Mouse (Mus musculus) stomach, postnatal 0 days (tissue): ENCODE measurements around the gene Vps45. TPM values are rescaled to one million over a fixed set of nuclear protein-coding genes. Genes with fewer than 3 reads are reported as not detected.
A peak's percentile ranks its signal among the peaks of the same experiment; 100 is the strongest.

Experiments used
- ATAC-seq: fragments of 200-750 bp; cut with Nextera tagmentation; 2 replicates; pipeline ENCODE4 v1.8.0; 2017; ENCODE audit not compliant: low FRiP score, low TSS enrichment
- DNase-seq: peaks from one replicate; pipeline ENCODE4 v3.0.0-alpha.2; 2016; ENCODE audit warnings: low spot score
- H3K27ac ChIP-seq: fragments of 300-500 bp; sonication (generic); replicated peaks from 2 replicates; pipeline ENCODE4 v1.5.1; 2014; ENCODE audit warnings: mild to moderate bottlenecking, control low read depth
- H3K27me3 ChIP-seq: fragments of 300-500 bp; sonication (generic); 2 replicates; pipeline ENCODE4 v1.6.1; 2014; ENCODE audit warnings: low read length; ENCODE audit not compliant: control insufficient read depth, insufficient read depth
- H3K36me3 ChIP-seq: fragments of 300-500 bp; sonication (generic); 2 replicates; pipeline ENCODE4 v1.6.1; 2014; ENCODE audit warnings: low read length, mixed read lengths; ENCODE audit not compliant: control insufficient read depth, insufficient read depth
- H3K4me1 ChIP-seq: fragments of 300-500 bp; sonication (generic); replicated peaks from 2 replicates; pipeline ENCODE4 v1.6.1; 2014; ENCODE audit warnings: antibody characterized with exemption; ENCODE audit not compliant: control insufficient read depth, insufficient read depth
- H3K4me2 ChIP-seq: fragments of 300-500 bp; sonication (generic); replicated peaks from 2 replicates; pipeline ENCODE4 v1.6.1; 2014; ENCODE audit warnings: low read depth, mild to moderate bottlenecking, control low read depth, moderate library complexity
- H3K4me3 ChIP-seq: fragments of 300-500 bp; sonication (generic); 2 replicates; pipeline ENCODE4 v1.5.1; 2014; ENCODE audit warnings: low read depth, low read length, control low read depth
- H3K9ac ChIP-seq: fragments of 300-500 bp; sonication (generic); 2 replicates; pipeline ENCODE4 v1.6.1; 2014; ENCODE audit warnings: mild to moderate bottlenecking, low read length, control low read depth, mixed read lengths
- H3K9me3 ChIP-seq: fragments of 300-500 bp; sonication (generic); 2 replicates; pipeline ENCODE4 v1.6.1; 2016; ENCODE audit warnings: low read length; ENCODE audit not compliant: control insufficient read depth
- CTCF ChIP-seq: IDR thresholded peaks from 2 replicates; pipeline ENCODE4 v1.5.1; 2016; ENCODE audit warnings: antibody characterized with exemption, low read depth, mild to moderate bottlenecking, moderate library complexity
- EP300 ChIP-seq: optimal IDR thresholded peaks from 2 replicates; pipeline ENCODE3; 2016; ENCODE audit warnings: antibody characterized with exemption
- WGBS: fragments of 180-500 bp; shearing (Covaris S2); extraction: QIAGEN DNeasy Blood & Tissue Kit; methylation state at CpG from one replicate; pipeline ENCODE4 v1.1.7; 2014; 5-methylcytosine and 5-hydroxymethylcytosine counted together
- polyA plus RNA-seq: library from polyadenylated mRNA; unstranded; fragments of >200 nt; fragmentation: Nextera tagmentation; extraction: Ambion mirVana; gene quantifications from 2 replicates; pipeline ENCODE4 v1.2.1, GENCODE M21; 2015

Gene Vps45
- polyA plus RNA-seq, 1 experiment from 2014 or later: 28.0 TPM

DNA sequence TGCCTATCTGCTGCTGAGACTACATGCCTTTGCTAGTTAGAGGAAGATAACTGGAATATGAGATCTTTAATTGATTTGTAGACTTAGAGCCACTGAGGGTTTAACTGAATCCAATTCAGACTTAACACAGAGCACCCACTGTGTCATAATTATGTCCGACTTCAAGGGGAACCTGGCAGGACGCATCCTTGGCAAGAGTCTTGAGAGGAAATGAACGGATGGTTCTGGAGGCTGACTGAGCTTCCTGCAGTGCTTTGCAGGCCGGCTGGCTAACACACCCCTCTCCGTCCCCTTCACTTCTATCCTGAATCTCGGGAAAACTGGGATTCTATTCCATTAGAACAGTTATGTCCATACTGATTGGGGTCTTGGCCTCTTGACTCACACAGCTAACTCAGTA is 49.8 kb downstream of the Vps45 start:
- Histone ChIP-seq H3K4me1 (no peaks in the 10 kb centered on the region), H3K27ac (no peak overlapping the region), H3K36me3 (no peaks in the 10 kb centered on the region), H3K9me3 (no peaks in the 10 kb centered on the region), H3K27me3 (no peaks in the 10 kb centered on the region), H3K4me2 (no peak overlapping the region), H3K4me3 (no peak overlapping the region), H3K9ac (no peak overlapping the region)
- no peak for ATAC-seq
- no peak for DNase-seq
- TF ChIP-seq EP300 (no peak), CTCF (no peak)
- 77% methylated on average over 6 of the region's 6 CpGs for WGBS

GRCm38 (mm10) chr3:96001560-96001959 is 56.7 kb downstream of the Vps45 start:
- DNase-seq: no peak
- Histone ChIP-seq H3K27me3 (no peaks in the 10 kb centered on the region), H3K4me2 (no peak overlapping the region), H3K4me3 (no peak overlapping the region), H3K9ac (no peak overlapping the region), H3K36me3 (no peaks in the 10 kb centered on the region), H3K4me1 (peaks cover 4% of the 10 kb centered on the region; the same call in 1 of the 2 replicates), H3K9me3 (no peaks in the 10 kb centered on the region), H3K27ac (no peak overlapping the region)
- no peak for ATAC-seq
- no peak for TF ChIP-seq CTCF
- TF ChIP-seq EP300: no peak
- 85% methylated on average over 1 of the region's 1 CpGs for WGBS

DNA sequence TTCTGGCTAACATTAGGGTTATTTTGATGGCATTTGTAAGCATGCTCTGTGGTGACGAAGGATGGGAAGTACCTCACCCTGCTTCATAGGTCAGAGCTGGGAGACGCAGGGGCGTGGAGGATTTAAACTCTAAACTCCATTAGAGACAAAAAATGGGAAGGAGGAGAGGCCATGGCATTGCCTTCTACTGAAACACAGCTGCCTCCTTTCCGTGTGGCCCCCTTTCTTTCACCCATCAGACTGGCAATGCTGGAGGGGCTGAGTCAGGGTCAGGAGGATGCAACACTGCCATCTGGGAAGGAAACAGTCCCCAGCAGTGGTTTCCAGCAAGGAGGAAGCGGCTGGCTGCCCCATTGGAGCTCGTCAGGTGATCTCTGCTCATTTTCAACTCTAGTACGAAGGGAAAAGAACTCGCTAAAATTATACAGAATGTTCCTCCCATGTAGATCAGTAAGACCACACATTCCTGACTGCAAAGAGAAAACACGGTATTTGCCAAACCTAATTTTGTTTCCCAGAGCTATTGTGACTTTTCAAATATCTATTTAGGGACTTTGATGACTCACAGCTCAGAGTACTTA is 57.3 kb downstream of the Vps45 start:
- Histone ChIP-seq H3K36me3 (no peaks in the 10 kb centered on the region), H3K4me1 (peaks cover 4% of the 10 kb centered on the region; the same call in 1 of the 2 replicates), H3K27me3 (no peaks in the 10 kb centered on the region), H3K9me3 (no peaks in the 10 kb centered on the region), H3K27ac (0 out of 2 replicates have a peak overlapping the region, but pooled peaks have one; percentile 4), H3K9ac (no peak overlapping the region), H3K4me2 (no peak overlapping the region), H3K4me3 (no peak overlapping the region)
- WGBS: 52% methylated on average over 9 of the region's 9 CpGs
- TF ChIP-seq CTCF: 0 out of 2 replicates have a peak, but pooled peaks have one; percentile 9
- no peak for TF ChIP-seq EP300
- ATAC-seq (no peak), DNase-seq (no peak)

GRCm38 (mm10) chr3:96000080-96000632 is 58.1 kb downstream of the Vps45 start:
- WGBS: 73% methylated on average over 14 of the region's 14 CpGs
- H3K27me3 ChIP-seq: no peaks in the 10 kb centered on the region
- no peak for ATAC-seq
- no peaks in the 10 kb centered on the region for H3K9me3 ChIP-seq
- TF ChIP-seq CTCF (no peak), EP300 (no peak)
- no peak overlapping the region for H3K9ac ChIP-seq
- H3K4me3 ChIP-seq: no peak overlapping the region
- no peak overlapping the region for H3K4me2 ChIP-seq
- H3K36me3 ChIP-seq: no peaks in the 10 kb centered on the region
- peaks cover 4% of the 10 kb centered on the region; the same call in 1 of the 2 replicates for H3K4me1 ChIP-seq
- H3K27ac ChIP-seq: 0 out of 2 replicates have a peak overlapping the region, but pooled peaks have one; percentile 24
- DNase-seq: no peak

DNA sequence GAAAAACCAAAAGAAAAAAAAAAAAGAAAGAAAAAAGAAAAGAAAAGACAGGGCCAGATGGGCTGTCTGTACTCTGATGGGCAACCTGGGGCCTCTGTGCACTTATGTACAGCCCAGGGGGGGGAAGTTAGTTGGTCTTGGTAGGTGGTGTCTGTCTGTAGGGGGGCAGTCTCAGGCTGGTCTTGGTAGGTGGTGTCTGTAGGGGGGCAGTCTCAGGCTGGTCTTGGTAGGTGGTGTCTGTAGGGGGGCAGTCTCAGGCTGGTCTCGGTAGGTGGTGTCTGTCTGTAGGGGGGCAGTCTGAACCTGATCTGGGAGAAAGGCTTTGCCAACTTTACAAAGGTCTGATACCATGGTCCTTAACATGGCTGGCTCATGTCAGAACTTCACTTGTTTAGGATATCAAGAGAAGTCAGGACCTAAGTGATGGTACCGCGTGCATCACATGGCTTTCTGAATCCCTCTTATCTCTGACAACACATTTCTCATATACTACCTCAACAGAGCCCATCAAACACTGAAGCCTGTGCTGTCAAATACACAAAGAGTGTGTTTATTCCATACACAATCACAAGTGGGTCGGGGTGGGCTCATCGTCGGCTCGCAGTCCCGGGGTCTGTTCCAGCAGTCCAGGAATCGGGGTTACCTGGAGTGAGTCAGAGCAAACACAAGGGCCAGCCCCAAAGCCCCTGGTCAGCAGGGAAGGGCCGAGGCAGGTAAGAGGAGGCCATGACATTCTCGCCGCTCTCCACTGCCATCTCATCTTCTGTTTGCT is 58.8 kb downstream of the Vps45 start:
- Histone ChIP-seq H3K4me2 (no peak overlapping the region), H3K4me3 (no peak overlapping the region), H3K9me3 (no peaks in the 10 kb centered on the region), H3K27me3 (no peaks in the 10 kb centered on the region), H3K27ac (no peak overlapping the region), H3K9ac (no peak overlapping the region), H3K4me1 (peaks cover 4% of the 10 kb centered on the region; the same call in 1 of the 2 replicates), H3K36me3 (no peaks in the 10 kb centered on the region)
- TF ChIP-seq CTCF (no peak), EP300 (no peak)
- DNase-seq: no peak
- whole genome bisulfite sequencing: 70% methylated on average over 12 of the region's 12 CpGs
- no peak for ATAC-seq

DNA sequence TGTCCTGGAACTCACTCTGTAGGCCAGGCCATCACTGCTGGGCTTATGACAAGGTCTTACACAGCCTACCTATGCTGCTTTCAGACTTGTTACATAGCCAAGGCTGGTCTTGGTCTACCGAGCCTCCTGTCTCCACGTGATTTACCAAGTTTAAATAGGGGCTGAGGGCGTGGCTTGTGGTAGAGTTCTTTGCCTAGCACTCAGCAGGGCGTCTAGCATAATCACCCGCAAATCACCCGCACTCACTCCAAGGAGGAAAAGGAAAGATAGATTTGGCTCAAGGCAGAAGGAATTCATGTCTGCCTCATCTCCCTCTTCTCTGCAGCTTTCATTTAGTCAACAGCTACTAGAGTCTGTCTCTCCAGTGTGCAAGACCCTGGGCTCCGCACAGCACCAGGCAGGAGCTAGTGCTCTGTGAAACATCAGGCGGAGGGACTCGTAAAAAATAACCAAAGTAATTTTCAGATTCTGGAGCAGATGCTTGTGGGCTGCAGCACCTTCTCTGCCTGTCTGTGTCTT is 61.0 kb downstream of the Vps45 start:
- no peak for DNase-seq
- Histone ChIP-seq H3K4me2 (peak overlapping the region; percentile 80), H3K4me3 (no peak overlapping the region), H3K36me3 (no peaks in the 10 kb centered on the region), H3K9me3 (no peaks in the 10 kb centered on the region), H3K9ac (peak overlapping the region; percentile 31; the same call in 1 of the 2 replicates), H3K27ac (peak overlapping the region; percentile 49), H3K27me3 (no peaks in the 10 kb centered on the region), H3K4me1 (peaks cover 4% of the 10 kb centered on the region)
- 38% methylated on average over 9 of the region's 9 CpGs for WGBS
- TF ChIP-seq CTCF: no peak
- TF ChIP-seq EP300: no peak
- no peak for ATAC-seq
